Mouse (Mus musculus): ENCODE data around the gene Adamtsl5. TPM values are rescaled to one million over a fixed set of nuclear protein-coding genes. Genes with fewer than 3 reads are reported as not detected.
A peak's percentile ranks its signal among the peaks of the same experiment; 100 is the strongest.

The Adamtsl5 gene
- total and polyA plus RNA-seq, 3 experiments: 5.4 to 33.4 (median 16.9) TPM

DNA sequence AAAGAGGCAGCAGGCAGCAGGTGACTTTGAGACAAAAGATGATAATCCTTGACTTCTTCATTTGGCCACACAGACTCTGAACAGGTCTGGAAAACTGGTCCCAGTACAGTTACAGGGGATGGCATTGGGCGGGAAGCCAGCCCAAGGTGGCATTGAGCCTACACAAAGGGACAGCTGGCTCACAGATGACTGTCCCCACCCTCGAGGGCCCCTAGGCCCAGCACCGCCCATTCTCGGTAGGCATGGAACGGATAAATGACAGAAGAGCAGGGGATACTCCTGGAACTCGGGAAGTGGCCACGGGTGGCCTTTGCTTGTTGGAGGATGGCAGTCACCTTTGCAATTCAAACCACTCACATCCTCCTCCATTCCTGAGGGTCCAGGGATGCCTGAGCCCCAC lies 37.1 kb upstream of the Adamtsl5 start:
- no peak for DNase-seq (ENCODE audit: low spot score)
- TF ChIP-seq CTCF (IDR thresholded peaks at IDR 0.05; ENCODE audit: low read depth, low read length) (no peak), GATA1 (IDR thresholded peaks at IDR 0.05; ENCODE audit: borderline replicate concordance, low read length) (no peak)
- Histone ChIP-seq H3K27me3 (ENCODE audit: insufficient read depth, low read length) (peaks cover 6% of the 10 kb centered on the region; the same call in 1 of the 2 replicates), H3K9me3 (replicated peaks) (peaks cover 12% of the 10 kb centered on the region), H3K4me3 (ENCODE audit: low read depth, low read length) (peak overlapping the region; percentile 55; the same call in 1 of the 2 replicates), H3K4me1 (ENCODE audit: insufficient read depth, low read depth, low read length) (peaks cover 67% of the 10 kb centered on the region), H3K36me3 (replicated peaks) (peaks cover 66% of the 10 kb centered on the region)
- no peak for ATAC-seq (ENCODE audit: extremely low read depth, insufficient number of reproducible peaks, low FRiP score, poor library complexity, severe bottlenecking)

DNA sequence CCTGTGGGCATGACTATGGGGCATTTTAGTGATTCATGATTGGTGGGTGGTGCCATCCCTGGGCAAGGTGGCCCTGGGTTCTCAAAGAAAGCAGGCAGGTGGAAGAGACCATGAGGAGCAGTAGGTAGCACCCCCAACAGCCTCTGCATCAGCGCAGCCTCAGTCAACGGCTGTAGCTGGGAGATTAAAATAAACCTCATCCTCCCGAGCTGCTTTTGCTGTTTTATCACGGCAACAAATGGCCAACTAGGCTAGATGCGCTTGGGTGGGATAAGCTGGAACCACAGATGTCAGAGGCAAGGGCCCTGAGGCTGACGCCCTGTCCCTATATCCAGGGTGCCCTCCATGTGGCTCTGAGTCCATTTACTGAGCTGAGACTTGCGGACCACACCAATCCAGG lies 36.5 kb upstream of the Adamtsl5 start:
- Histone ChIP-seq H3K9me3 (replicated peaks) (peaks cover 12% of the 10 kb centered on the region), H3K4me3 (ENCODE audit: low read depth, low read length) (peak overlapping the region; percentile 30; the same call in 1 of the 2 replicates), H3K36me3 (replicated peaks) (peaks cover 65% of the 10 kb centered on the region), H3K4me1 (ENCODE audit: insufficient read depth, low read depth, low read length) (peaks cover 61% of the 10 kb centered on the region), H3K27me3 (ENCODE audit: insufficient read depth, low read length) (peaks cover 6% of the 10 kb centered on the region; the same call in 1 of the 2 replicates)
- no peak for TF ChIP-seq GATA2 (IDR thresholded peaks at IDR 0.05; ENCODE audit: borderline replicate concordance, low read depth, low read length)
- no peak for TF ChIP-seq TAL1 (conservative IDR thresholded peaks at IDR 0.05; ENCODE audit: low read depth, low read length)
- no peak for TF ChIP-seq POLR2AphosphoS5 (IDR thresholded peaks at IDR 0.05; ENCODE audit: insufficient replicate concordance, low read depth, low read length)
- TF ChIP-seq CTCF (IDR thresholded peaks at IDR 0.05; ENCODE audit: low read depth, low read length): no peak
- no peak for TF ChIP-seq GATA1 (IDR thresholded peaks at IDR 0.05; ENCODE audit: borderline replicate concordance, low read length)
- ATAC-seq (ENCODE audit: extremely low read depth, insufficient number of reproducible peaks, low FRiP score, poor library complexity, severe bottlenecking): no peak
- DNase-seq (ENCODE audit: low spot score): no peak

DNA sequence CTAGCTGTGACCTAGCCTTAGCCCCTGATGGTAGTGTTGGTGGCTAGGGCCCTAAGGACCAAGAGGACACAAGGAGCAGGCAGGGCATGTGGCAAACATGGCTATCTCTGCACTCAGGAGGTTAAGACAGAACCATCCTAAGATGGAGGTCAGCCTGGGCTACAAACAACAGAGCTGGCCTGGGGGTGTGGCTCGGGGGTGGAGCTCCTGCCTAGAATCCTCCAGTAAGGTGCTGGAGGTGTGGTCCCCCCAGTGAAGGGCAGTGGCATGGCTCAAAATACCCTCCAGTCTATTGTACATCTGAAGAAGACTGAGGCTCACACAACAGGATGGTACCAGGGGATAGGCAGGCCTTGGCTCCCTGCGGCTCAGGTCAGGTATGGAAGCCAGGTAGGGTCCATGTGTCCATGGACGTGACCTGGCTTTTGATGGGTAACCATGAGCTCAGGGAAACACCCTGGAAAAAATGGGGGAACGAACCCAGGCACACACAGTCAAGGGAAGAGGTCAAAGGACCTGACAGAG lies 36.0 kb upstream of the Adamtsl5 start:
- H3K36me3 ChIP-seq (replicated peaks): peaks cover 64% of the 10 kb centered on the region
- H3K4me3 ChIP-seq (ENCODE audit: low read depth, low read length): no peak overlapping the region
- peaks cover 12% of the 10 kb centered on the region for H3K9me3 ChIP-seq (replicated peaks)
- H3K27me3 ChIP-seq (ENCODE audit: insufficient read depth, low read length): peaks cover 6% of the 10 kb centered on the region; the same call in 1 of the 2 replicates
- TF ChIP-seq GATA1 (IDR thresholded peaks at IDR 0.05; ENCODE audit: borderline replicate concordance, low read length) (no peak), GATA2 (IDR thresholded peaks at IDR 0.05; ENCODE audit: borderline replicate concordance, low read depth, low read length) (no peak), CTCF (IDR thresholded peaks at IDR 0.05; ENCODE audit: low read depth, low read length) (no peak), TAL1 (conservative IDR thresholded peaks at IDR 0.05; ENCODE audit: low read depth, low read length) (no peak), POLR2AphosphoS5 (IDR thresholded peaks at IDR 0.05; ENCODE audit: insufficient replicate concordance, low read depth, low read length) (no peak)
- DNase-seq (ENCODE audit: low spot score) (no peak), ATAC-seq (ENCODE audit: extremely low read depth, insufficient number of reproducible peaks, low FRiP score, poor library complexity, severe bottlenecking) (no peak)
- H3K4me1 ChIP-seq (ENCODE audit: insufficient read depth, low read depth, low read length): peaks cover 56% of the 10 kb centered on the region

DNA sequence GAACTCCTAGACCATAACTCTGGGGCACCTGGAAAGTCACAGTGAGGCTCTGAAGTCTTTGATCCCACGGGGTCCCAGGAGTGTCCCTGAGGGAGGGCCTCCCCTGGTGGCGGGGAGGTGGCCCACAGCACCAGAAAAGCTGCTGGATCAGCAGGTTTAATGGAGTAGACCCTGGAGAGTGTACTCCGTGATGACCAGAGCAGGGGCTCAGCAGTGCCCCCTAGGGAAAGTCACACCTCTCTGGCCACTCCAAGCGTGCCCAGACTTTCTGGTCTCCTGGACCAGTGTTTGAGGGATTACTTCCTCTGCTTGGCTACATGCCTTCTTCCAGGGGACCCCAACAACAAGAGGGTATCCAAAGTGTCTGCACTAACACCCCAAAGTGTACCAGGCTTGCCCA lies 35.2 kb upstream of the Adamtsl5 start:
- Histone ChIP-seq H3K36me3 (replicated peaks) (peaks cover 64% of the 10 kb centered on the region), H3K4me1 (ENCODE audit: insufficient read depth, low read depth, low read length) (peaks cover 49% of the 10 kb centered on the region), H3K27me3 (ENCODE audit: insufficient read depth, low read length) (peaks cover 6% of the 10 kb centered on the region; the same call in 1 of the 2 replicates), H3K9me3 (replicated peaks) (peaks cover 12% of the 10 kb centered on the region), H3K4me3 (ENCODE audit: low read depth, low read length) (no peak overlapping the region)
- ATAC-seq (ENCODE audit: extremely low read depth, insufficient number of reproducible peaks, low FRiP score, poor library complexity, severe bottlenecking) (no peak), DNase-seq (ENCODE audit: low spot score) (no peak)
- TF ChIP-seq GATA1 (IDR thresholded peaks at IDR 0.05; ENCODE audit: borderline replicate concordance, low read length) (no peak), POLR2AphosphoS5 (IDR thresholded peaks at IDR 0.05; ENCODE audit: insufficient replicate concordance, low read depth, low read length) (no peak), TAL1 (conservative IDR thresholded peaks at IDR 0.05; ENCODE audit: low read depth, low read length) (no peak), CTCF (IDR thresholded peaks at IDR 0.05; ENCODE audit: low read depth, low read length) (0 out of 2 replicates have a peak, but pooled peaks have one; percentile 3), GATA2 (IDR thresholded peaks at IDR 0.05; ENCODE audit: borderline replicate concordance, low read depth, low read length) (no peak)

DNA sequence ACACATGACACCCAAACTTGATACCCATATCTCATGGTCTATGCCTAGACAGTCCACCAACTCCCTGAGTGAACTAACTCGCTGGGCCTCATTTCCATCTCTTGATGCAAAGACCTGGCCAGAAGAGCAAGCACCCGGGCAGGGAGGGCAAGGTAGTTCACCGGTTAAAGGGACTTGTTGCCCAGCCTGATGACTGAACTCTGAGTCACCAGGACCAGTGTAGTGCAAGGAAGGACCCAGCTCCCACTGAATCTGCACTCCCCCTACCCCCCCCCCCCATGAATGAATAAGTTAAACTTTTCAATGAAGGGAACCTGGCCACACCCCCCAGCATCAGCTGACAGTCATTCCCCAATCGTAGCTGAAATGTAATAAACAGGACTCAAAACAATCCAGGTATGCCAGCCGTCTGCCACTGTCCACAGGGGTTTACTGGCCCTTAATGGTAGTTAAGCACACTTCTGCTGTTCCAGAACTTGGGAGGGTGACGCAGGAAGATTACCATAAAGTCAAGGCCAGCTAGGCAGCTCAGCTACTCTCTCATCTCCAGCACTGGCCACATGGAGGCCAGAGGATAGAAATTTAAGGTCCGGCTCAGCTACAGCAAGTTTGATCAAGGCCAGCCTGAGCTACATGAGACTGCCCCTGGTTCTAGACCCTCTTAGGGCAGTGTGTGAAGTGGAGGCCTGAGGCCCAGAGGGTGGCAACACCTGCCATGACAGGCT lies 34.6 kb upstream of the Adamtsl5 start:
- ATAC-seq (ENCODE audit: extremely low read depth, insufficient number of reproducible peaks, low FRiP score, poor library complexity, severe bottlenecking): no peak
- Histone ChIP-seq H3K36me3 (replicated peaks) (peaks cover 64% of the 10 kb centered on the region), H3K9me3 (replicated peaks) (peaks cover 12% of the 10 kb centered on the region), H3K27me3 (ENCODE audit: insufficient read depth, low read length) (peaks cover 8% of the 10 kb centered on the region; the same call in 1 of the 2 replicates), H3K4me1 (ENCODE audit: insufficient read depth, low read depth, low read length) (peaks cover 42% of the 10 kb centered on the region), H3K4me3 (ENCODE audit: low read depth, low read length) (no peak overlapping the region)
- no peak for TF ChIP-seq POLR2AphosphoS5 (IDR thresholded peaks at IDR 0.05; ENCODE audit: insufficient replicate concordance, low read depth, low read length)
- TF ChIP-seq GATA2 (IDR thresholded peaks at IDR 0.05; ENCODE audit: borderline replicate concordance, low read depth, low read length): no peak
- TF ChIP-seq CTCF (IDR thresholded peaks at IDR 0.05; ENCODE audit: low read depth, low read length): no peak
- no peak for DNase-seq (ENCODE audit: low spot score)

DNA sequence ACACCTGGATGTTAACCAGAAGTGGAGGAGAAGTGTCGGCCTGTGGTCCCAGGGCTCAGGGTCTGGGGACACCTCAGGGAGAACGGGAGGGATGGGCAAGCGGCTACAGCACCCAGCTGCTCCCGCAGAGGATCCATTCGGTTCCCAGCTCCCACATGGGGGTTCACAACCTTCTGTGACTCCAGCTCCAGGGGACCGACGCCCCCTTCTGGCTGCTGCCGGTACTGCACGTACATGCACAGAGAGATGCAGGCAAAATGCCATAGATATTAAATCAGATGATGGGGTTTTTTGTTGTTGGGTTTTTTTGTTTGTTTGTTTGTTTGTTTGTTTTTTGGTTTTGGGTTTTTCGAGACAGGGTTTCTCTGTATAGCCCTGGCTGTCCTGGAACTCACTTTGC lies 29.5 kb upstream of the Adamtsl5 start:
- TF ChIP-seq GATA1 (IDR thresholded peaks at IDR 0.05; ENCODE audit: borderline replicate concordance, low read length) (no peak), CTCF (IDR thresholded peaks at IDR 0.05; ENCODE audit: low read depth, low read length) (peak; percentile 82), GATA2 (IDR thresholded peaks at IDR 0.05; ENCODE audit: borderline replicate concordance, low read depth, low read length) (no peak), TAL1 (conservative IDR thresholded peaks at IDR 0.05; ENCODE audit: low read depth, low read length) (no peak), POLR2AphosphoS5 (IDR thresholded peaks at IDR 0.05; ENCODE audit: insufficient replicate concordance, low read depth, low read length) (no peak)
- Histone ChIP-seq H3K4me1 (ENCODE audit: insufficient read depth, low read depth, low read length) (peaks cover 2% of the 10 kb centered on the region), H3K9me3 (replicated peaks) (peaks cover 18% of the 10 kb centered on the region), H3K36me3 (replicated peaks) (peaks cover 32% of the 10 kb centered on the region), H3K27me3 (ENCODE audit: insufficient read depth, low read length) (peaks cover 8% of the 10 kb centered on the region; the same call in 1 of the 2 replicates), H3K4me3 (ENCODE audit: low read depth, low read length) (no peak overlapping the region)
- DNase-seq (ENCODE audit: low spot score) (no peak), ATAC-seq (ENCODE audit: extremely low read depth, insufficient number of reproducible peaks, low FRiP score, poor library complexity, severe bottlenecking) (no peak)
